Mouse (Mus musculus) CH12.LX (cell line): ENCODE results near the gene Racgap1.

Experiments
- CTCF ChIP-seq, 2 experiments: IDR thresholded peaks in 1 of 2; conservative IDR thresholded peaks in 1 of 2; 2 replicates each; pipeline ENCODE4 v1.5.1; 2011 to 2012; ENCODE audit warnings: low read depth in 2 of 2, low read length in 2 of 2, improper control_type of control experiment in 1 of 2, inconsistent platforms in 1 of 2, mild to moderate bottlenecking in 1 of 2, moderate library complexity in 1 of 2
- EP300 ChIP-seq: IDR thresholded peaks from 2 replicates; pipeline ENCODE4 v1.6.1; 2011; ENCODE audit warnings: low read length, improper control_type of control experiment
- KAT2A ChIP-seq: IDR thresholded peaks from 2 replicates; pipeline ENCODE4 v1.6.1; 2012; ENCODE audit warnings: low read length, improper control_type of control experiment, inconsistent platforms; ENCODE audit not compliant: insufficient replicate concordance
- POLR2A ChIP-seq: IDR thresholded peaks from 2 replicates; pipeline ENCODE4 v1.6.1; 2011; ENCODE audit warnings: low read depth, mild to moderate bottlenecking, improper control_type of control experiment, low read length

- TF ChIP-seq EP300 (no peak), KAT2A (no peak), POLR2A (no peak), CTCF (conservative IDR thresholded peaks at IDR 0.05 in 1 of 2, IDR thresholded peaks at IDR 0.05 in 1 of 2; ENCODE audit: low read depth in 2 of 2, low read length in 2 of 2) (no peak)
Observed at GRCm38 (mm10) chr15:99614273-99614672, 37.2 kb downstream of the Racgap1 start.
